Mouse (Mus musculus) kidney, adult 2 months (tissue): ENCODE data around the gene Smok3a.

Source experiments
- CTCF ChIP-seq: fragments of 200-500 bp; conservative IDR thresholded peaks from 2 replicates; pipeline ENCODE4 v1.5.1; 2011; ENCODE audit warnings: low read depth, mild to moderate bottlenecking, control low read depth, low read length, moderate library complexity, mixed read lengths; ENCODE audit not compliant: insufficient read depth, insufficient read length
- POLR2A ChIP-seq: fragments of 200-500 bp; IDR thresholded peaks from one replicate; pipeline ENCODE4 v1.6.1; 2011; ENCODE audit warnings: low read depth, low read length, control low read depth

- TF ChIP-seq CTCF (no peak), POLR2A (no peak)
Measured at GRCm38 (mm10) chr5:138016530-138016929, 4.5 kb upstream of the Smok3a start.
